Mouse (Mus musculus) E14TG2a.4 (cell line): ENCODE measurements around the gene Tlcd1.
"Not testable (repeated sequence)": the region's sequence is repeated elsewhere in the genome, so short reads cannot be mapped to it uniquely, and the experiment has no call there.

ENCODE experiments used
- CTCF ChIP-seq: conservative IDR thresholded peaks from 2 replicates; pipeline ENCODE4 v1.5.1; 2014; ENCODE audit warnings: low read length
- NANOG ChIP-seq: IDR thresholded peaks from 2 replicates; pipeline ENCODE4 v1.6.1; 2014; ENCODE audit warnings: borderline replicate concordance, low read length, mixed read lengths
- POU5F1 ChIP-seq: IDR thresholded peaks from 2 replicates; pipeline ENCODE4 v1.6.1; 2014; ENCODE audit warnings: low read length, borderline replicate concordance

DNA sequence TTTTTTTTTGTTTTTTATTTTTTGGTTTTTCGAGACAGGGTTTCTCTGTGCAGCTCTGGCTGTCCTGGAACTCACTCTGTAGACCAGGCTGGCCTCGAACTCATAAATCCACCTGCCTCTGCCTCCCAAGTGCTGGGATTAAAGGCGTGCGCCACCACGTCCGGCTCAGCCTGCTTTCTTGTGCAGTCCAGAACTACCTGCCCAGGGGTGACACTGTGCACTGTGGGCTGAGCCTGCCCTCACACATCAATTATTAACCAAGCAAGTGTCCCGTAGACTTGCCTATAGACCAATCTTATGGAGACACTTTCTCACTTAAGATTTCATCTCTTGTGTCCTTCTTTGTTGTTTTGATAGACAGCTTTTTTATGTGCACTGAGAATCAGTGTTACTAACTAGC lies 41.2 kb upstream of the Tlcd1 start:
- not testable (repeated sequence) for TF ChIP-seq CTCF, POU5F1, NANOG
